ENCODE assay signal across 8 mouse cellular contexts in the genomic region with DNA sequence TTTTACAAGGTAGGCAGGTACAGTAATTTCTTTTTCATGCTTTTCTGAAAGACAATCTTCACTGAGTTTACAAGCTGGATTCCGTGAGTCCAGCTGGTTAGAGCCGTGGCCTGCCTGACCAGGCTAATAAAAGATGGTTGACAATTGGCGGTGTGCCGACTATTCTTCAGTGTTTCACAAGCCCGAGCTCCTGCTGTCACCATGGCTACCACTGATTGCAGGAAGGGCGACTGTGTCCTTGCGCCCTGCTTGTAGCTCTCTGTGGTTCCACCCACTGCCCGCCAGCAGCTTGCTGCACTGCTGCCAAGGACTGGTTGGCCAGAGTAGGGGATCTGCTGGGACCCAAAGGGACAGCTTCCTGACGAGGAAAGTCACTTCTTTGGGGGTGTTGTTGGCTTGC. TPM values are rescaled to one million over a fixed set of nuclear protein-coding genes. Genes with fewer than 3 reads are reported as not detected.
DNase-seq lines count a peak whose midpoint lies in the region; ATAC-seq and TF ChIP-seq lines count a peak whose summit lies in the region.

No protein-coding gene starts in this region.

- intact Hi-C loops in gastrocnemius, adult 2 months (cut with DNase I) = no loop called here

- peak overlapping the region; percentile 58 for H3K27ac ChIP-seq in brown adipose tissue, adult 24 weeks (replicated peaks; ENCODE audit: low read depth, low read length)
- peak overlapping the region; percentile 64 for H3K27ac ChIP-seq in gastrocnemius, adult 2 months
- H3K27ac ChIP-seq in hindbrain, embryonic 13.5 days = peak overlapping the region; percentile 88
- H3K27ac ChIP-seq in thymus, adult 2 months (ENCODE audit: control insufficient read depth, insufficient read depth, low read length) = no peak overlapping the region

- peak overlapping the region; percentile 21; the same call in 1 of the 2 replicates for H3K4me2 ChIP-seq in hindbrain, embryonic 13.5 days

- WGBS in hindbrain, embryonic 13.5 days = 14% methylated on average over 9 of the region's 9 CpGs
- WGBS in thymus, adult 2 months = 89% methylated on average over 9 of the region's 9 CpGs

- H3K4me1 ChIP-seq in brown adipose tissue, adult 24 weeks (ENCODE audit: control insufficient read depth, insufficient read depth, insufficient read length, low read length) = peaks cover 9% of the 10 kb centered on the region
- H3K4me1 ChIP-seq in hindbrain, embryonic 13.5 days (replicated peaks) = peaks cover 31% of the 10 kb centered on the region
- H3K4me1 ChIP-seq in thymus, adult 2 months (replicated peaks; ENCODE audit: control insufficient read depth, insufficient read depth, low read length) = peaks cover 7% of the 10 kb centered on the region; the same call in 1 of the 2 replicates

- no peak for TF ChIP-seq POLR2A in thymus, adult 2 months (IDR thresholded peaks at IDR 0.05; ENCODE audit: control insufficient read depth, extremely low read depth, insufficient read depth, low read length, poor library complexity)

- DNase-seq in NIH3T3 (ENCODE audit: low read depth) = peak; percentile 33
- DNase-seq in gastrocnemius, adult 2 months = peak; percentile 79
- DNase-seq in layer of hippocampus, adult 9-10 months (ENCODE audit: low spot score) = peak; percentile 40
- peak; percentile 90 for DNase-seq in lung, postnatal 25 days (ENCODE audit: low spot score)
- peak; percentile 65 to 79 for DNase-seq in right cerebral cortex, postnatal 36 days (ENCODE audit: low spot score in 2 of 2)
- no peak for DNase-seq in thymus, adult 2 months

- ATAC-seq in hindbrain, embryonic 13.5 days (ENCODE audit: low FRiP score) = peak; percentile 79

- no peaks in the 10 kb centered on the region for H3K36me3 ChIP-seq in hindbrain, embryonic 13.5 days
- no peaks in the 10 kb centered on the region for H3K36me3 ChIP-seq in thymus, adult 2 months (ENCODE audit: control insufficient read depth, insufficient read depth, low read length)

- no peaks in the 10 kb centered on the region for H3K9me3 ChIP-seq in hindbrain, embryonic 13.5 days

- H3K9ac ChIP-seq in hindbrain, embryonic 13.5 days = 0 out of 2 replicates have a peak overlapping the region, but pooled peaks have one; percentile 3

- no peak overlapping the region for H3K4me3 ChIP-seq in brown adipose tissue, adult 24 weeks (ENCODE audit: insufficient read depth, low read depth, low read length)
- peak overlapping the region; percentile 38 for H3K4me3 ChIP-seq in gastrocnemius, adult 2 months
- H3K4me3 ChIP-seq in hindbrain, embryonic 13.5 days = no peak overlapping the region
- H3K4me3 ChIP-seq in thymus, adult 2 months (ENCODE audit: control insufficient read depth, insufficient read depth, low read length) = no peak overlapping the region

- no peak for TF ChIP-seq CTCF in gastrocnemius, adult 2 months (IDR thresholded peaks at IDR 0.05)
- TF ChIP-seq CTCF in thymus, adult 2 months (IDR thresholded peaks at IDR 0.05; ENCODE audit: borderline replicate concordance, control insufficient read depth, extremely low read depth, insufficient read depth, low read length, poor library complexity) = no peak

- no peaks in the 10 kb centered on the region for H3K27me3 ChIP-seq in hindbrain, embryonic 13.5 days
- H3K27me3 ChIP-seq in thymus, adult 2 months (ENCODE audit: control insufficient read depth, insufficient read depth, low read length) = no peaks in the 10 kb centered on the region

RNA-seq across cellular contexts. Expression of a gene that starts 7.2 kb away (rescaled TPM):
- polyA plus RNA-seq in brown adipose tissue, adult 24 weeks (2012; ENCODE audit: insufficient read depth, insufficient read length, missing spikeins) = 235 and 250 TPM in 2 replicates
- 100 to 1,000 TPM; 177 to 191 TPM for total RNA-seq in gastrocnemius, adult 2 months (2021)
- polyA plus RNA-seq in hindbrain, embryonic 13.5 days (2015; fragmentation: Nextera tagmentation; extraction: Ambion mirVana) = 1.9 and 3.2 TPM in 2 replicates
- polyA plus RNA-seq in thymus, adult 2 months (2012; rRNA removed) = 20.1 and 24.4 TPM in 2 replicates

RNA-seq across cellular contexts. Expression of a gene that starts 9.0 kb away (rescaled TPM):
- polyA plus RNA-seq in brown adipose tissue, adult 24 weeks (2012; ENCODE audit: insufficient read depth, insufficient read length, missing spikeins) = 4.4 and 5.2 TPM in 2 replicates
- total RNA-seq in gastrocnemius, adult 2 months (2021) = 10 to 100 TPM in 1 of 2 experiments, 1 to 10 TPM in 1; 9.2 to 10.5 TPM
- polyA plus RNA-seq in hindbrain, embryonic 13.5 days (2015; fragmentation: Nextera tagmentation; extraction: Ambion mirVana) = 10.4 and 11.1 TPM in 2 replicates
- 21.7 and 28.9 TPM in 2 replicates for polyA plus RNA-seq in thymus, adult 2 months (2012; rRNA removed)

RNA-seq across cellular contexts. Expression of a gene that starts 11.2 kb away (rescaled TPM):
- 4.3 and 5.6 TPM in 2 replicates for polyA plus RNA-seq in brown adipose tissue, adult 24 weeks (2012; ENCODE audit: insufficient read depth, insufficient read length, missing spikeins)
- under 1 TPM; 0.28 to 0.61 TPM for total RNA-seq in gastrocnemius, adult 2 months (2021)
- 5.4 and 6.3 TPM in 2 replicates for polyA plus RNA-seq in hindbrain, embryonic 13.5 days (2015; fragmentation: Nextera tagmentation; extraction: Ambion mirVana)
- polyA plus RNA-seq in thymus, adult 2 months (2012; rRNA removed) = 10.5 and 14.5 TPM in 2 replicates

RNA-seq across cellular contexts. Expression of a gene that starts 47.8 kb away (rescaled TPM):
- not detected in 2 replicates for polyA plus RNA-seq in brown adipose tissue, adult 24 weeks (2012; ENCODE audit: insufficient read depth, insufficient read length, missing spikeins)
- total RNA-seq in gastrocnemius, adult 2 months (2021) = not detected
- 83.2 and 88.7 TPM in 2 replicates for polyA plus RNA-seq in hindbrain, embryonic 13.5 days (2015; fragmentation: Nextera tagmentation; extraction: Ambion mirVana)
- polyA plus RNA-seq in thymus, adult 2 months (2012; rRNA removed) = 0.05 TPM in 1 of 2 replicates, not detected in the other
